Mouse (Mus musculus): ENCODE measurements around the gene Treml1.

GRCm38 (mm10) chr17:48388666-48389065 lies 28.9 kb downstream of the Treml1 start:
- TF ChIP-seq CTCF (IDR thresholded peaks at IDR 0.05; ENCODE audit: borderline replicate concordance, control insufficient read depth, extremely low read depth, insufficient read depth, low read length, poor library complexity) (no peak), POLR2A (IDR thresholded peaks at IDR 0.05; ENCODE audit: control insufficient read depth, extremely low read depth, insufficient read depth, low read length, poor library complexity) (no peak)
